Mouse (Mus musculus) kidney, embryonic 14.5 days (tissue): ENCODE data around the gene Pnkp. TPM values are rescaled to one million over a fixed set of nuclear protein-coding genes. Genes with fewer than 3 reads are reported as not detected.

ENCODE experiments used
- microRNA counts: library from miRNA; unstranded; fragments of <30 nt; microRNA quantifications from one replicate; lab custom pipeline; 2017
- microRNA-seq: library from miRNA; unstranded; fragments of <30 nt; microRNA quantifications from one replicate; pipeline ENCODE4, GENCODE M21; 2016
- polyA plus RNA-seq: library from polyadenylated mRNA; unstranded; fragments of >200 nt; fragmentation: Nextera tagmentation; extraction: Ambion mirVana; gene quantifications from 2 replicates; pipeline ENCODE4 v1.2.1, GENCODE M21; 2014

Pnkp gene
- polyA plus RNA-seq, 1 experiment from 2014 or later = 30.4 TPM

MicroRNAs encoded within 50 kb of the gene (microRNA counts, 519-probe panel; counts per million panel counts)
- microRNA mmu-miR-707 (lab: Ali Mortazavi, UCI) = not detected

Small RNAs within 50 kb of the gene (microRNA-seq; reads per million reads assigned to microRNA genes)
- not detected for gene Mir707

Other genes starting within 250 kb of the Pnkp start
- gene Myh14, start 186.3 kb upstream of the Pnkp start, polyA plus RNA-seq = 1.3 and 1.8 TPM in 2 replicates
- not detected in 2 replicates for gene Izumo2, start 148.4 kb upstream of the Pnkp start, polyA plus RNA-seq
- gene Vrk3, start 108.7 kb upstream of the Pnkp start, polyA plus RNA-seq = 35.2 and 43.4 TPM in 2 replicates
- 2.5 and 3.1 TPM in 2 replicates for gene Zfp473, start 106.1 kb upstream of the Pnkp start, polyA plus RNA-seq
- 59.5 and 61.9 TPM in 2 replicates for gene Nup62, start 41.1 kb upstream of the Pnkp start, polyA plus RNA-seq
- gene Il4i1, start 40.8 kb upstream of the Pnkp start, polyA plus RNA-seq = 1.7 and 2.0 TPM in 2 replicates
- gene Atf5, start 40.5 kb upstream of the Pnkp start, polyA plus RNA-seq = 2.5 and 6.3 TPM in 2 replicates
- 51.4 and 86.5 TPM in 2 replicates for gene Akt1s1, start 8.1 kb upstream of the Pnkp start, polyA plus RNA-seq
- 57.0 and 65.3 TPM in 2 replicates for gene Tbc1d17, start 8.1 kb upstream of the Pnkp start, polyA plus RNA-seq
- gene Ptov1, start 12.6 kb downstream of the Pnkp start, polyA plus RNA-seq = 441 and 501 TPM in 2 replicates
- gene Med25, start 35.6 kb downstream of the Pnkp start, polyA plus RNA-seq = 80.0 and 86.3 TPM in 2 replicates
- gene Fuz, start 38.9 kb downstream of the Pnkp start, polyA plus RNA-seq = 21.9 and 22.3 TPM in 2 replicates
- 80.5 and 88.5 TPM in 2 replicates for gene Ap2a1, start 72.4 kb downstream of the Pnkp start, polyA plus RNA-seq
- gene Tsks, start 86.1 kb downstream of the Pnkp start, polyA plus RNA-seq = 0.37 TPM in 1 of 2 replicates, not detected in the other
- 13.7 and 19.2 TPM in 2 replicates for gene Cpt1c, start 117.7 kb downstream of the Pnkp start, polyA plus RNA-seq
- gene Prmt1, start 129.4 kb downstream of the Pnkp start, polyA plus RNA-seq = 258 and 308 TPM in 2 replicates
- gene Irf3, start 140.5 kb downstream of the Pnkp start, polyA plus RNA-seq = 66.2 and 81.6 TPM in 2 replicates
- 54.9 and 71.1 TPM in 2 replicates for gene Bcl2l12, start 141.6 kb downstream of the Pnkp start, polyA plus RNA-seq
- gene Scaf1, start 159.2 kb downstream of the Pnkp start, polyA plus RNA-seq = 46.5 and 54.0 TPM in 2 replicates
- gene Rras, start 160.8 kb downstream of the Pnkp start, polyA plus RNA-seq = 31.8 and 35.2 TPM in 2 replicates
- 16.3 and 18.9 TPM in 2 replicates for gene Prr12, start 195.7 kb downstream of the Pnkp start, polyA plus RNA-seq
- gene Nosip, start 205.3 kb downstream of the Pnkp start, polyA plus RNA-seq = 65.3 and 75.0 TPM in 2 replicates
- 27.0 and 27.3 TPM in 2 replicates for gene Prrg2, start 205.5 kb downstream of the Pnkp start, polyA plus RNA-seq
- 301 and 308 TPM in 2 replicates for gene Rcn3, start 235.1 kb downstream of the Pnkp start, polyA plus RNA-seq
- 48.9 and 67.4 TPM in 2 replicates for gene Fcgrt, start 246.7 kb downstream of the Pnkp start, polyA plus RNA-seq